Mouse (Mus musculus): ENCODE data around the gene Atf6. TPM values are rescaled to one million over a fixed set of nuclear protein-coding genes. Genes with fewer than 3 reads are reported as not detected.
A peak's percentile ranks its signal among the peaks of the same experiment; 100 is the strongest.

The Atf6 gene
- polyA plus RNA-seq (2014; fragmentation: Nextera tagmentation; extraction: Ambion mirVana) = 8.9 and 9.8 TPM in 2 replicates

GRCm38 (mm10) chr1:170867691-170868105, at the start of gene Atf6:
Atf6 (minus strand) TSS chr1:170867771.
- H3K27me3 ChIP-seq (ENCODE audit: control insufficient read depth, insufficient read depth, low read length) = no peaks in the 10 kb centered on the region
- no peaks in the 10 kb centered on the region for H3K36me3 ChIP-seq (ENCODE audit: control insufficient read depth, insufficient read depth, low read length)
- ATAC-seq (replicated peaks; ENCODE audit: low FRiP score) (peak; percentile 77), DNase-seq (ENCODE audit: low spot score) (peak; percentile 96)
- WGBS = under 1% methylated on average over 25 of the region's 25 CpGs
- H3K4me2 ChIP-seq (ENCODE audit: low read depth, low read length, severe bottlenecking) = peak within 1 kb of the TSS; percentile 76
- 0 out of 2 replicates have a peak within 1 kb of the TSS, but pooled peaks have one; percentile 18 for H3K27ac ChIP-seq (ENCODE audit: low read depth, low read length)
- peak within 1 kb of the TSS; percentile 75 for H3K9ac ChIP-seq (ENCODE audit: low read length)
- H3K4me1 ChIP-seq (replicated peaks; ENCODE audit: control insufficient read depth, insufficient read depth, low read length) = no peaks in the 10 kb centered on the region
- H3K4me3 ChIP-seq (ENCODE audit: low read depth, low read length) = peak within 1 kb of the TSS; percentile 84
- no peaks in the 10 kb centered on the region for H3K9me3 ChIP-seq (ENCODE audit: control insufficient read depth, low read length)

GRCm38 (mm10) chr1:170915657-170916056, 48.1 kb upstream of the Atf6 start:
- WGBS = 82% methylated on average over 5 of the region's 5 CpGs
- Histone ChIP-seq H3K27ac (ENCODE audit: low read depth, low read length) (no peak overlapping the region), H3K4me2 (ENCODE audit: low read depth, low read length, severe bottlenecking) (no peak overlapping the region), H3K36me3 (ENCODE audit: control insufficient read depth, insufficient read depth, low read length) (no peaks in the 10 kb centered on the region), H3K9ac (ENCODE audit: low read length) (no peak overlapping the region), H3K4me3 (ENCODE audit: low read depth, low read length) (no peak overlapping the region), H3K9me3 (ENCODE audit: control insufficient read depth, low read length) (no peaks in the 10 kb centered on the region; the same call in 1 of the 2 replicates), H3K4me1 (replicated peaks; ENCODE audit: control insufficient read depth, insufficient read depth, low read length) (no peaks in the 10 kb centered on the region), H3K27me3 (ENCODE audit: control insufficient read depth, insufficient read depth, low read length) (no peaks in the 10 kb centered on the region)
- DNase-seq (ENCODE audit: low spot score) = no peak
- no peak for ATAC-seq (replicated peaks; ENCODE audit: low FRiP score)

- Histone ChIP-seq H3K27me3 (ENCODE audit: control insufficient read depth, insufficient read depth, low read length) (peaks cover 10% of the 10 kb centered on the region), H3K4me3 (ENCODE audit: low read depth, low read length) (no peak within 1 kb of the TSS), H3K9ac (ENCODE audit: low read length) (no peak within 1 kb of the TSS), H3K36me3 (ENCODE audit: control insufficient read depth, insufficient read depth, low read length) (no peaks in the 10 kb centered on the region), H3K4me2 (ENCODE audit: low read depth, low read length, severe bottlenecking) (no peak within 1 kb of the TSS), H3K4me1 (replicated peaks; ENCODE audit: control insufficient read depth, insufficient read depth, low read length) (peaks cover under 1% of the 10 kb centered on the region; the same call in 1 of the 2 replicates), H3K9me3 (ENCODE audit: control insufficient read depth, low read length) (no peaks in the 10 kb centered on the region), H3K27ac (ENCODE audit: low read depth, low read length) (no peak within 1 kb of the TSS)
- DNase-seq (ENCODE audit: low spot score) = no peak
- no peak for ATAC-seq (replicated peaks; ENCODE audit: low FRiP score)
- 61% methylated on average over 5 of the region's 5 CpGs for WGBS
These were observed 45.5 kb upstream of the Atf6 start, which contains the start of gene Fcrlb for GRCm38 (mm10) chr1:170912891-170913615. Fcrlb (minus strand) TSS chr1:170912941.

- H3K9ac ChIP-seq (ENCODE audit: low read length) = no peak overlapping the region
- 86% methylated on average over 11 of the region's 11 CpGs for WGBS
- ATAC-seq (replicated peaks; ENCODE audit: low FRiP score) = no peak
These were observed 44.5 kb upstream of the Atf6 start for GRCm38 (mm10) chr1:170911907-170912660.

GRCm38 (mm10) chr1:170908341-170908740, 40.8 kb upstream of the Atf6 start:
- no peak overlapping the region; the same call in 1 of the 2 replicates for H3K9ac ChIP-seq (ENCODE audit: low read length)
- peak overlapping the region; percentile 92 for H3K4me2 ChIP-seq (ENCODE audit: low read depth, low read length, severe bottlenecking)
- no peaks in the 10 kb centered on the region for H3K9me3 ChIP-seq (ENCODE audit: control insufficient read depth, low read length)
- H3K4me3 ChIP-seq (ENCODE audit: low read depth, low read length) = peak overlapping the region; percentile 52
- WGBS = 4% methylated on average over 21 of the region's 21 CpGs
- ATAC-seq (replicated peaks; ENCODE audit: low FRiP score) = peak; percentile 71
- peaks cover 2% of the 10 kb centered on the region; the same call in 1 of the 2 replicates for H3K4me1 ChIP-seq (replicated peaks; ENCODE audit: control insufficient read depth, insufficient read depth, low read length)
- H3K27ac ChIP-seq (ENCODE audit: low read depth, low read length) = no peak overlapping the region
- peak; percentile 61 for DNase-seq (ENCODE audit: low spot score)
- peaks cover 28% of the 10 kb centered on the region for H3K27me3 ChIP-seq (ENCODE audit: control insufficient read depth, insufficient read depth, low read length)
- H3K36me3 ChIP-seq (ENCODE audit: control insufficient read depth, insufficient read depth, low read length) = no peaks in the 10 kb centered on the region

More at GRCm38 (mm10) chr1:170911907-170912660, 44.5 kb upstream of the Atf6 start:
- H3K9me3 ChIP-seq (ENCODE audit: control insufficient read depth, low read length) = no peaks in the 10 kb centered on the region
- H3K27ac ChIP-seq (ENCODE audit: low read depth, low read length) = no peak overlapping the region
- H3K4me1 ChIP-seq (replicated peaks; ENCODE audit: control insufficient read depth, insufficient read depth, low read length) = peaks cover 2% of the 10 kb centered on the region; the same call in 1 of the 2 replicates
- DNase-seq (ENCODE audit: low spot score) = no peak
- no peak overlapping the region for H3K4me2 ChIP-seq (ENCODE audit: low read depth, low read length, severe bottlenecking)
- H3K4me3 ChIP-seq (ENCODE audit: low read depth, low read length) = no peak overlapping the region
- H3K36me3 ChIP-seq (ENCODE audit: control insufficient read depth, insufficient read depth, low read length) = no peaks in the 10 kb centered on the region
- peaks cover 20% of the 10 kb centered on the region for H3K27me3 ChIP-seq (ENCODE audit: control insufficient read depth, insufficient read depth, low read length)

GRCm38 (mm10) chr1:170907456-170908191, 40.1 kb upstream of the Atf6 start:
- Histone ChIP-seq H3K27me3 (ENCODE audit: control insufficient read depth, insufficient read depth, low read length) (peaks cover 28% of the 10 kb centered on the region), H3K36me3 (ENCODE audit: control insufficient read depth, insufficient read depth, low read length) (no peaks in the 10 kb centered on the region), H3K4me3 (ENCODE audit: low read depth, low read length) (peak overlapping the region; percentile 52), H3K4me1 (replicated peaks; ENCODE audit: control insufficient read depth, insufficient read depth, low read length) (peaks cover 2% of the 10 kb centered on the region; the same call in 1 of the 2 replicates), H3K9ac (ENCODE audit: low read length) (peak overlapping the region; percentile 33), H3K4me2 (ENCODE audit: low read depth, low read length, severe bottlenecking) (peak overlapping the region; percentile 92), H3K9me3 (ENCODE audit: control insufficient read depth, low read length) (no peaks in the 10 kb centered on the region), H3K27ac (ENCODE audit: low read depth, low read length) (no peak overlapping the region)
- ATAC-seq (replicated peaks; ENCODE audit: low FRiP score) (peak; percentile 69), DNase-seq (ENCODE audit: low spot score) (peak; percentile 69)
- WGBS = under 1% methylated on average over 71 of the region's 71 CpGs

GRCm38 (mm10) chr1:170907111-170907455, 39.5 kb upstream of the Atf6 start:
- WGBS = 18% methylated on average over 11 of the region's 11 CpGs
- no peak; the same call in 1 of the 2 replicates for ATAC-seq (replicated peaks; ENCODE audit: low FRiP score)
- peak overlapping the region; percentile 33 for H3K9ac ChIP-seq (ENCODE audit: low read length)
- H3K4me3 ChIP-seq (ENCODE audit: low read depth, low read length) = peak overlapping the region; percentile 52
- H3K27ac ChIP-seq (ENCODE audit: low read depth, low read length) = no peak overlapping the region
- H3K36me3 ChIP-seq (ENCODE audit: control insufficient read depth, insufficient read depth, low read length) = no peaks in the 10 kb centered on the region
- H3K9me3 ChIP-seq (ENCODE audit: control insufficient read depth, low read length) = no peaks in the 10 kb centered on the region
- H3K4me2 ChIP-seq (ENCODE audit: low read depth, low read length, severe bottlenecking) = peak overlapping the region; percentile 92
- no peak for DNase-seq (ENCODE audit: low spot score)
- peaks cover 2% of the 10 kb centered on the region; the same call in 1 of the 2 replicates for H3K4me1 ChIP-seq (replicated peaks; ENCODE audit: control insufficient read depth, insufficient read depth, low read length)
- peaks cover 28% of the 10 kb centered on the region for H3K27me3 ChIP-seq (ENCODE audit: control insufficient read depth, insufficient read depth, low read length)

GRCm38 (mm10) chr1:170903485-170903884, 35.9 kb upstream of the Atf6 start:
- Histone ChIP-seq H3K27me3 (ENCODE audit: control insufficient read depth, insufficient read depth, low read length) (peaks cover 22% of the 10 kb centered on the region), H3K9ac (ENCODE audit: low read length) (no peak overlapping the region), H3K4me2 (ENCODE audit: low read depth, low read length, severe bottlenecking) (no peak overlapping the region), H3K4me3 (ENCODE audit: low read depth, low read length) (no peak overlapping the region), H3K9me3 (ENCODE audit: control insufficient read depth, low read length) (no peaks in the 10 kb centered on the region), H3K27ac (ENCODE audit: low read depth, low read length) (no peak overlapping the region), H3K36me3 (ENCODE audit: control insufficient read depth, insufficient read depth, low read length) (no peaks in the 10 kb centered on the region), H3K4me1 (replicated peaks; ENCODE audit: control insufficient read depth, insufficient read depth, low read length) (peaks cover 2% of the 10 kb centered on the region; the same call in 1 of the 2 replicates)
- DNase-seq (ENCODE audit: low spot score) (no peak), ATAC-seq (replicated peaks; ENCODE audit: low FRiP score) (no peak)
- WGBS = 82% methylated on average over 5 of the region's 5 CpGs
